Mouse (Mus musculus) neural tube, embryonic 15.5 days (tissue): ENCODE results near the gene Gtsf2. TPM values are rescaled to one million over a fixed set of nuclear protein-coding genes. Genes with fewer than 3 reads are reported as not detected.

Experiments
- polyA plus RNA-seq: library from polyadenylated mRNA; unstranded; fragments of >200 nt; fragmentation: Nextera tagmentation; extraction: Ambion mirVana; gene quantifications from 2 replicates; pipeline ENCODE4 v1.2.1, GENCODE M21; 2015

Gtsf2 gene
- polyA plus RNA-seq, 1 experiment from 2014 or later: not detected

Other genes with a start within 250 kb of the Gtsf2 start
- 102 and 107 TPM in 2 replicates for gene Cbx5, start 208.7 kb downstream of the Gtsf2 start, polyA plus RNA-seq
- 582 and 600 TPM in 2 replicates for gene Hnrnpa1, start 208.0 kb downstream of the Gtsf2 start, polyA plus RNA-seq
- 0.99 and 4.6 TPM in 2 replicates for gene Nfe2, start 190.1 kb downstream of the Gtsf2 start, polyA plus RNA-seq
- gene Copz1, start 175.8 kb downstream of the Gtsf2 start, polyA plus RNA-seq: 190 and 207 TPM in 2 replicates
- 0.33 and 0.60 TPM in 2 replicates for gene Gpr84, start 137.9 kb downstream of the Gtsf2 start, polyA plus RNA-seq
- gene Zfp385a, start 108.4 kb downstream of the Gtsf2 start, polyA plus RNA-seq: 18.6 and 19.9 TPM in 2 replicates
- 7.2 and 12.7 TPM in 2 replicates for gene Itga5, start 81.7 kb downstream of the Gtsf2 start, polyA plus RNA-seq
- gene Gtsf1, start 18.0 kb downstream of the Gtsf2 start, polyA plus RNA-seq: not detected in 2 replicates
- gene Nckap1l, start 5.3 kb upstream of the Gtsf2 start, polyA plus RNA-seq: 1.9 and 5.6 TPM in 2 replicates
- 77.9 and 89.8 TPM in 2 replicates for gene Pde1b, start 54.6 kb upstream of the Gtsf2 start, polyA plus RNA-seq
- gene Ppp1r1a, start 89.5 kb upstream of the Gtsf2 start, polyA plus RNA-seq: 94.4 and 118 TPM in 2 replicates
- not detected in 2 replicates for gene Glycam1, start 116.6 kb upstream of the Gtsf2 start, polyA plus RNA-seq